16 mouse cellular contexts compared by ENCODE assay signal in genomic region chr12:107184426-107184825, GRCm38 (mm10).
A peak's percentile ranks its signal among the peaks of the same experiment; 100 is the strongest.
DNase-seq lines count a peak whose midpoint lies in the region; TF ChIP-seq lines count a peak whose summit lies in the region.
"Had no signal": no experiment of that assay in that cellular context is flagged by ENCODE, and none has a peak within 500 bp of the region (broad histone marks: within the 10 kb centered on the region; RNA-seq: fewer than 3 reads in every experiment).

No protein-coding gene starts in this region.

- no peak for TF ChIP-seq CTCF in spleen, adult 2 months (IDR thresholded peaks at IDR 0.05; ENCODE audit: extremely low read depth, insufficient read depth, insufficient read length, insufficient replicate concordance)

- 52% methylated on average over 3 of the region's 3 CpGs for whole genome bisulfite sequencing in spleen, adult 2 months

- no peaks in the 10 kb centered on the region for H3K27me3 ChIP-seq in spleen, adult 2 months (ENCODE audit: control insufficient read depth, insufficient read depth, low read length)
- H3K27me3 ChIP-seq: embryonic facial prominence, embryonic 12.5 days had no signal

- intact Hi-C loops in left cerebral cortex, postnatal 14 days (cut with DNase I) = no loop called here

- 0 out of 2 replicates have a peak overlapping the region, but pooled peaks have one; percentile 55 for H3K4me3 ChIP-seq in spleen, adult 2 months (ENCODE audit: extremely low read depth, insufficient read depth, insufficient read length)
- H3K4me3 ChIP-seq: embryonic facial prominence, embryonic 12.5 days; forebrain, embryonic 10.5 days; heart, embryonic 13.5 days; left cerebral cortex, adult 2 months; limb, embryonic 13.5 days had no signal

- no peaks in the 10 kb centered on the region for H3K4me1 ChIP-seq in spleen, adult 2 months (ENCODE audit: control insufficient read depth, insufficient read depth, insufficient read length)
- H3K4me1 ChIP-seq: embryonic facial prominence, embryonic 12.5 days; heart, embryonic 13.5 days had no signal

- no peaks in the 10 kb centered on the region for H3K36me3 ChIP-seq in spleen, adult 2 months (ENCODE audit: control insufficient read depth, insufficient read depth, low read length)
- H3K36me3 ChIP-seq: embryonic facial prominence, embryonic 12.5 days; forebrain, embryonic 10.5 days; heart, embryonic 13.5 days; limb, embryonic 13.5 days had no signal

- peak; percentile 32 to 38 for DNase-seq in left cerebral cortex, postnatal 14 days (ENCODE audit: low spot score in 2 of 2)
- DNase-seq in left cerebral cortex, adult 9 months (ENCODE audit: low spot score in 2 of 2) = no peak
- peak in 1 of 2 experiments; percentile 41 for DNase-seq in spleen, adult 2 months (ENCODE audit: low read depth in 1 of 2, low spot score in 2 of 2)
- no peak for DNase-seq in spleen, postnatal 14 days (ENCODE audit: low spot score in 2 of 2)
- DNase-seq in naive thymus-derived CD4-positive, alpha-beta T cell, adult 2 months (ENCODE audit: low read depth) = peak; percentile 90
- peak; percentile 48 for DNase-seq in thymus, postnatal 4 days
- DNase-seq in Muller cell, postnatal 12 days (ENCODE audit: inconsistent ontology term) = no peak
- no peak for DNase-seq in cerebellum, postnatal 36 days
- DNase-seq: B cell, adult 2 months; heart, postnatal 4 days; kidney, adult 9 months had no signal

- no peak for TF ChIP-seq POLR2A in spleen, adult 2 months (IDR thresholded peaks at IDR 0.05; ENCODE audit: low read depth, low read length)

- H3K27ac ChIP-seq in spleen, adult 2 months (ENCODE audit: insufficient read depth, low read length) = peak overlapping the region; percentile 90
- H3K27ac ChIP-seq: embryonic facial prominence, embryonic 12.5 days; forebrain, embryonic 10.5 days; heart, embryonic 13.5 days; left cerebral cortex, adult 2 months; limb, embryonic 13.5 days had no signal

Comparison
In these comparisons a context has a peak if more than half of its experiments do, and no peak if none do; other contexts are left out.
1. DNase-seq: peak in left cerebral cortex, postnatal 14 days (2 of 2), naive thymus-derived CD4-positive, alpha-beta T cell, adult 2 months (single experiment) and thymus, postnatal 4 days (single experiment); none in left cerebral cortex, adult 9 months (0 of 2), spleen, postnatal 14 days (0 of 2), Muller cell, postnatal 12 days (single experiment) and cerebellum, postnatal 36 days (0 of 2).